Mouse (Mus musculus): ENCODE results near the gene Asic1. TPM values are rescaled to one million over a fixed set of nuclear protein-coding genes. Genes with fewer than 3 reads are reported as not detected.
"Not testable (repeated sequence)": the region's sequence is repeated elsewhere in the genome, so short reads cannot be mapped to it uniquely, and the experiment has no call there.

Asic1 gene
- total RNA-seq, 4 experiments from 2014 or later = 29.0 to 38.6 (median 34.0) TPM

GRCm38 (mm10) chr15:99718461-99719021 is 48.4 kb downstream of the Asic1 start:
- no peak for DNase-seq (ENCODE audit: low spot score in 2 of 2)

GRCm38 (mm10) chr15:99719865-99720264 is 49.7 kb downstream of the Asic1 start:
- no peak for DNase-seq (ENCODE audit: low spot score in 2 of 2)

- DNase-seq (ENCODE audit: low spot score in 2 of 2) = no peak
Measured at GRCm38 (mm10) chr15:99721921-99722743, 52.0 kb downstream of the Asic1 start.

GRCm38 (mm10) chr15:99723120-99723514 is 52.9 kb downstream of the Asic1 start:
- no peak for DNase-seq (ENCODE audit: low spot score in 2 of 2)

- peak; percentile 64 to 70 for DNase-seq (ENCODE audit: low spot score in 2 of 2)
Measured at GRCm38 (mm10) chr15:99723515-99724291, 53.5 kb downstream of the Asic1 start.

GRCm38 (mm10) chr15:99724292-99725021 is 54.3 kb downstream of the Asic1 start:
- peak; percentile 69 to 75 for DNase-seq (ENCODE audit: low spot score in 2 of 2)

- peak; percentile 97 to 98 for DNase-seq (ENCODE audit: low spot score in 2 of 2)
Measured at GRCm38 (mm10) chr15:99725341-99726155, 55.4 kb downstream of the Asic1 start, which contains the start of gene Cox14. Gene Cox14 (plus strand): TSS chr15:99725618.

- DNase-seq (ENCODE audit: low spot score in 2 of 2) = no peak
Measured at GRCm38 (mm10) chr15:99726549-99726948, 56.4 kb downstream of the Asic1 start.

GRCm38 (mm10) chr15:99727039-99727438 is 56.9 kb downstream of the Asic1 start:
- DNase-seq (ENCODE audit: low spot score in 2 of 2) = not testable (repeated sequence)

GRCm38 (mm10) chr15:99727525-99727924 is 57.4 kb downstream of the Asic1 start:
- DNase-seq (ENCODE audit: low spot score in 2 of 2) = no peak

- no peak for DNase-seq (ENCODE audit: low spot score in 2 of 2)
Measured at GRCm38 (mm10) chr15:99728211-99728610, 58.0 kb downstream of the Asic1 start.

- DNase-seq (ENCODE audit: low spot score in 2 of 2) = no peak
Measured at GRCm38 (mm10) chr15:99729056-99729783, 59.1 kb downstream of the Asic1 start.

- no peak for DNase-seq (ENCODE audit: low spot score in 2 of 2)
Measured at GRCm38 (mm10) chr15:99731167-99731566, 61.0 kb downstream of the Asic1 start.

- no peak for DNase-seq (ENCODE audit: low spot score in 2 of 2)
Measured at GRCm38 (mm10) chr15:99731678-99732077, 61.5 kb downstream of the Asic1 start.

- no peak for DNase-seq (ENCODE audit: low spot score in 2 of 2)
Measured at GRCm38 (mm10) chr15:99733186-99733585, 63.0 kb downstream of the Asic1 start.

- DNase-seq (ENCODE audit: low spot score in 2 of 2) = peak; percentile 100
Measured at GRCm38 (mm10) chr15:99735631-99736030, 65.5 kb downstream of the Asic1 start.

GRCm38 (mm10) chr15:99736675-99737074 is 66.5 kb downstream of the Asic1 start:
- no peak for DNase-seq (ENCODE audit: low spot score in 2 of 2)

GRCm38 (mm10) chr15:99740229-99740628 is 70.1 kb downstream of the Asic1 start:
- DNase-seq (ENCODE audit: low spot score in 2 of 2) = no peak
